Mouse (Mus musculus) MEL (cell line): ENCODE measurements around the gene Ttc30a2. TPM values are rescaled to one million over a fixed set of nuclear protein-coding genes. Genes with fewer than 3 reads are reported as not detected.

Source experiments
- DNase-seq: peaks from one replicate; pipeline ENCODE4 v3.0.0; 2011; ENCODE audit warnings: low read depth, low spot score
- H3K27ac ChIP-seq: 2 replicates; pipeline ENCODE4 v1.5.1; 2012; ENCODE audit warnings: low read depth, mild to moderate bottlenecking, control low read depth, low read length, moderate library complexity; ENCODE audit not compliant: control insufficient read depth
- H3K27me3 ChIP-seq, 2 experiments: fragments of 150-350 bp in 1 of 2; sonication (generic) in 1 of 2; 2 replicates each; pipeline ENCODE4 v1.6.1; 2012; ENCODE audit warnings: low read length in 2 of 2, mild to moderate bottlenecking in 2 of 2, improper control_type of control experiment in 1 of 2, moderate library complexity in 1 of 2; ENCODE audit not compliant: insufficient read depth in 2 of 2, control insufficient read depth in 1 of 2
- H3K36me3 ChIP-seq, 2 experiments: 2 replicates each; pipeline ENCODE4 v1.6.1; 2012 to 2014; ENCODE audit warnings: low read length in 2 of 2, improper control_type of control experiment in 1 of 2, inconsistent platforms in 1 of 2, mild to moderate bottlenecking in 1 of 2; ENCODE audit not compliant: insufficient read depth in 2 of 2, control insufficient read depth in 1 of 2
- H3K4me1 ChIP-seq, 2 experiments: fragments of 150-350 bp in 1 of 2; sonication (generic) in 1 of 2; 2 replicates each; pipeline ENCODE4 v1.6.1; 2012; ENCODE audit warnings: low read length in 2 of 2, improper control_type of control experiment in 1 of 2, mild to moderate bottlenecking in 1 of 2; ENCODE audit not compliant: insufficient read depth in 2 of 2, control insufficient read depth in 1 of 2
- H3K4me3 ChIP-seq, 2 experiments: fragments of 150-350 bp in 1 of 2; sonication (generic) in 1 of 2; 2 replicates each; pipeline ENCODE4 v1.5.1; 2012; ENCODE audit warnings: low read depth in 2 of 2, low read length in 2 of 2, mild to moderate bottlenecking in 2 of 2, moderate library complexity in 2 of 2, control low read depth in 1 of 2, improper control_type of control experiment in 1 of 2; ENCODE audit not compliant: control insufficient read depth in 1 of 2, insufficient read depth in 1 of 2
- H3K79me2 ChIP-seq: 2 replicates; pipeline ENCODE4 v1.6.1; 2012; ENCODE audit warnings: mild to moderate bottlenecking, low read length, moderate library complexity; ENCODE audit not compliant: control insufficient read depth, poor library complexity, insufficient read depth
- H3K9ac ChIP-seq: 2 replicates; pipeline ENCODE4 v1.6.1; 2012; ENCODE audit warnings: low read depth, mild to moderate bottlenecking, control low read depth, low read length, moderate library complexity; ENCODE audit not compliant: control insufficient read depth, poor library complexity, severe bottlenecking
- H3K9me3 ChIP-seq: fragments of 150-350 bp; sonication (generic); replicated peaks from 2 replicates; pipeline ENCODE4 v1.6.1; 2012; ENCODE audit warnings: mild to moderate bottlenecking, low read length, improper control_type of control experiment, moderate library complexity; ENCODE audit not compliant: insufficient read depth
- BHLHE40 ChIP-seq: IDR thresholded peaks from 2 replicates; pipeline ENCODE4 v1.6.1; 2012; ENCODE audit warnings: low read depth, mild to moderate bottlenecking, inconsistent platforms, low read length, improper control_type of control experiment, borderline replicate concordance
- CHD1 ChIP-seq: IDR thresholded peaks from 2 replicates; pipeline ENCODE4 v1.6.1; 2012; ENCODE audit warnings: low read depth, mild to moderate bottlenecking, inconsistent platforms, low read length, improper control_type of control experiment
- CHD2 ChIP-seq: IDR thresholded peaks from 2 replicates; pipeline ENCODE4 v1.6.1; 2011; ENCODE audit warnings: low read length, improper control_type of control experiment
- CTCF ChIP-seq, 3 experiments: IDR thresholded peaks in 2 of 3; conservative IDR thresholded peaks in 1 of 3; 2 replicates each; pipeline ENCODE4 v1.5.1; 2011 to 2012; ENCODE audit warnings: low read length in 3 of 3, low read depth in 2 of 3, mild to moderate bottlenecking in 2 of 3, improper control_type of control experiment in 1 of 3, inconsistent platforms in 1 of 3, mixed read lengths in 1 of 3, moderate library complexity in 1 of 3; ENCODE audit not compliant: control insufficient read depth in 1 of 3, insufficient read depth in 1 of 3, poor library complexity in 1 of 3, severe bottlenecking in 1 of 3
- E2F4 ChIP-seq: IDR thresholded peaks from 2 replicates; pipeline ENCODE4 v1.6.1; 2011; ENCODE audit warnings: low read depth, low read length, improper control_type of control experiment, borderline replicate concordance
- ELF1 ChIP-seq: IDR thresholded peaks from 2 replicates; pipeline ENCODE4 v1.6.1; 2014; ENCODE audit warnings: low read depth, mild to moderate bottlenecking, inconsistent platforms, low read length, improper control_type of control experiment, moderate library complexity
- ETS1 ChIP-seq: IDR thresholded peaks from 2 replicates; pipeline ENCODE4 v1.6.1; 2012; ENCODE audit warnings: low read depth, mild to moderate bottlenecking, inconsistent platforms, low read length, improper control_type of control experiment, moderate library complexity
- GATA1 ChIP-seq: IDR thresholded peaks from 2 replicates; pipeline ENCODE4 v1.6.1; 2011; ENCODE audit warnings: low read depth, low read length, improper control_type of control experiment
- HCFC1 ChIP-seq: IDR thresholded peaks from 2 replicates; pipeline ENCODE4 v1.6.1; 2012; ENCODE audit warnings: low read depth, mild to moderate bottlenecking, inconsistent platforms, low read length, improper control_type of control experiment, moderate library complexity
- MAFK ChIP-seq: IDR thresholded peaks from 2 replicates; pipeline ENCODE4 v1.6.1; 2011; ENCODE audit warnings: low read depth, mild to moderate bottlenecking, low read length, improper control_type of control experiment, borderline replicate concordance
- MAX ChIP-seq: IDR thresholded peaks from 2 replicates; pipeline ENCODE4 v1.6.1; 2011; ENCODE audit warnings: low read length, improper control_type of control experiment
- MXI1 ChIP-seq: IDR thresholded peaks from 2 replicates; pipeline ENCODE4 v1.6.1; 2011; ENCODE audit warnings: mild to moderate bottlenecking, low read depth, low read length, improper control_type of control experiment
- MYC ChIP-seq: IDR thresholded peaks from 2 replicates; pipeline ENCODE4 v1.6.1; 2011; ENCODE audit warnings: low read depth, mild to moderate bottlenecking, low read length, improper control_type of control experiment, moderate library complexity
- POLR2A ChIP-seq, 2 experiments: IDR thresholded peaks; 2 replicates each; pipeline ENCODE4 v1.6.1; 2011 to 2012; ENCODE audit warnings: low read length in 2 of 2, mild to moderate bottlenecking in 2 of 2, control low read depth in 1 of 2, improper control_type of control experiment in 1 of 2, low read depth in 1 of 2, moderate library complexity in 1 of 2; ENCODE audit not compliant: control insufficient read depth in 1 of 2, insufficient read depth in 1 of 2, poor library complexity in 1 of 2
- POLR2AphosphoS2 ChIP-seq: IDR thresholded peaks from 2 replicates; pipeline ENCODE4 v1.6.1; 2011; ENCODE audit warnings: low read length, improper control_type of control experiment
- POLR2AphosphoS5 ChIP-seq: IDR thresholded peaks from 2 replicates; pipeline ENCODE4 v1.6.1; 2012; ENCODE audit warnings: low read depth, borderline replicate concordance, mild to moderate bottlenecking, inconsistent platforms, low read length, moderate library complexity, mixed read lengths
- RAD21 ChIP-seq: IDR thresholded peaks from 2 replicates; pipeline ENCODE4 v1.6.1; 2011; ENCODE audit warnings: mild to moderate bottlenecking, low read depth, low read length, improper control_type of control experiment
- SMC3 ChIP-seq: IDR thresholded peaks from 2 replicates; pipeline ENCODE4 v1.6.1; 2011; ENCODE audit warnings: low read depth, low read length, improper control_type of control experiment
- TBP ChIP-seq: IDR thresholded peaks from 2 replicates; pipeline ENCODE4 v1.8.0; 2011; ENCODE audit warnings: low read depth, low read length, improper control_type of control experiment
- TCF12 ChIP-seq: IDR thresholded peaks from 2 replicates; pipeline ENCODE4 v1.6.1; 2014; ENCODE audit warnings: low read depth, mild to moderate bottlenecking, inconsistent platforms, low read length, improper control_type of control experiment, moderate library complexity
- USF2 ChIP-seq, 2 experiments: IDR thresholded peaks; 2 replicates each; pipeline ENCODE4 v1.6.1; 2011 to 2012; ENCODE audit warnings: improper control_type of control experiment in 2 of 2, low read length in 2 of 2, borderline replicate concordance in 1 of 2, inconsistent platforms in 1 of 2, low read depth in 1 of 2, mild to moderate bottlenecking in 1 of 2; ENCODE audit not compliant: insufficient read depth in 1 of 2
- ZC3H11A ChIP-seq: IDR thresholded peaks from 2 replicates; pipeline ENCODE4 v1.6.1; 2012; ENCODE audit warnings: low read depth, mild to moderate bottlenecking, inconsistent platforms, low read length, improper control_type of control experiment
- ZMIZ1 ChIP-seq: IDR thresholded peaks from 2 replicates; pipeline ENCODE4 v1.6.1; 2012; ENCODE audit warnings: low read depth, mild to moderate bottlenecking, inconsistent platforms, low read length, improper control_type of control experiment, moderate library complexity
- polyA plus RNA-seq, 2 experiments: library from polyadenylated mRNA; stranded (reverse) in 1 of 2; unstranded in 1 of 2; fragments of >175 nt in 1 of 2; fragments of >200 nt in 1 of 2; gene quantifications; 2 replicates each; pipeline versions ENCODE4 v1.2.1 to v1.2.4; 2012; ENCODE audit warnings: low replicate concordance in 2 of 2, low read depth in 1 of 2; ENCODE audit not compliant: insufficient read length in 2 of 2, insufficient read depth in 1 of 2, missing spikeins in 1 of 2
- total RNA-seq: library from RNA; depleted of rRNA; stranded (reverse); fragments of 300-350 nt; gene quantifications from 2 replicates; pipeline ENCODE4 v1.2.3, GENCODE M21; 2012

Gene Ttc30a2
- total and polyA plus RNA-seq, 3 experiments, result not detected

- Histone ChIP-seq H3K27me3 (no peaks in the 10 kb centered on the region), H3K79me2 (no peaks in the 10 kb centered on the region), H3K36me3 (no peaks in the 10 kb centered on the region), H3K4me1 (no peaks in the 10 kb centered on the region), H3K9me3 (no peaks in the 10 kb centered on the region), H3K27ac (no peak overlapping the region), H3K9ac (no peak overlapping the region), H3K4me3 (no peak overlapping the region)
- TF ChIP-seq POLR2A (IDR thresholded peaks at IDR 0.05; ENCODE audit: control insufficient read depth in 1 of 2, insufficient read depth in 1 of 2, low read depth in 1 of 2, low read length in 2 of 2, poor library complexity in 1 of 2), result no peak
- no peak for DNase-seq
These were observed 10.4 kb upstream of the Ttc30a2 start for GRCm38 (mm10) chr2:75988378-75988777.

- Histone ChIP-seq H3K4me1 (no peaks in the 10 kb centered on the region), H3K9me3 (no peaks in the 10 kb centered on the region), H3K27ac (no peak overlapping the region), H3K4me3 (no peak overlapping the region), H3K9ac (no peak overlapping the region), H3K79me2 (no peaks in the 10 kb centered on the region), H3K27me3 (no peaks in the 10 kb centered on the region), H3K36me3 (no peaks in the 10 kb centered on the region)
- no peak for TF ChIP-seq ZMIZ1
- TF ChIP-seq E2F4, result no peak
- TF ChIP-seq BHLHE40, result no peak
- no peak for TF ChIP-seq MYC
- no peak for TF ChIP-seq POLR2AphosphoS2
- no peak for TF ChIP-seq MXI1
- TF ChIP-seq MAX, result no peak
- TF ChIP-seq USF2 (IDR thresholded peaks at IDR 0.05; ENCODE audit: borderline replicate concordance in 1 of 2, insufficient read depth in 1 of 2, low read depth in 1 of 2, low read length in 2 of 2), result no peak
- no peak for TF ChIP-seq SMC3
- no peak for TF ChIP-seq TBP
- TF ChIP-seq CTCF (IDR thresholded peaks at IDR 0.05 in 2 of 3, conservative IDR thresholded peaks at IDR 0.05 in 1 of 3; ENCODE audit: control insufficient read depth in 1 of 3, insufficient read depth in 1 of 3, low read depth in 2 of 3, low read length in 3 of 3, poor library complexity in 1 of 3, severe bottlenecking in 1 of 3), result no peak
- no peak for TF ChIP-seq MAFK
- TF ChIP-seq CHD2, result no peak
- TF ChIP-seq ZC3H11A, result no peak
- no peak for DNase-seq
These were observed 9.8 kb upstream of the Ttc30a2 start for GRCm38 (mm10) chr2:75987739-75988138.

DNA sequence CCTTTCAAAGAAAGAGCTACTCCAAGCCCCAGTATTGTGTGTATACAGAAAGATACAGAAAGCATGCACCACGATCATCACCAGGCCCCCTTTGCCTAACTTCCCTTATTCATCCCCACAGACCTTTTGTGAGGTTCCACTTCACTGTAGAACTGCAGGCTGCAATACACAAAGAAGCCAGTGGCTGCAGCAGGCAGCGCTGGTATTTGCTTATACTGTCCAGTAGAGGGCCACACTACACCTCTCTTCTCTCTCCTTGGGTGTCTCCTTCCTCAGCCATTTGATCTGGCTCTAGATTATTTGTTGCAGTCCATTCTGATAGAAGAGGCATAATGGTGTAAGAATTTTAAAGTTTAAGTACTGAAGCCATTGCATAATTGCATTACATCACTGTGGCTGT lies 7.2 kb upstream of the Ttc30a2 start:
- Histone ChIP-seq H3K27me3 (no peaks in the 10 kb centered on the region), H3K36me3 (no peaks in the 10 kb centered on the region), H3K4me1 (no peaks in the 10 kb centered on the region), H3K9me3 (no peaks in the 10 kb centered on the region), H3K27ac (no peak overlapping the region), H3K4me3 (no peak overlapping the region), H3K79me2 (no peaks in the 10 kb centered on the region), H3K9ac (no peak overlapping the region)
- DNase-seq, result peak; percentile 79
- TF ChIP-seq TCF12 (no peak), E2F4 (no peak), CTCF (IDR thresholded peaks at IDR 0.05 in 2 of 3, conservative IDR thresholded peaks at IDR 0.05 in 1 of 3; ENCODE audit: control insufficient read depth in 1 of 3, insufficient read depth in 1 of 3, low read depth in 2 of 3, low read length in 3 of 3, poor library complexity in 1 of 3, severe bottlenecking in 1 of 3) (peak in 2 of 3 experiments; percentile 69 to 76), POLR2A (IDR thresholded peaks at IDR 0.05; ENCODE audit: control insufficient read depth in 1 of 2, insufficient read depth in 1 of 2, low read depth in 1 of 2, low read length in 2 of 2, poor library complexity in 1 of 2) (no peak), ELF1 (no peak), CHD1 (no peak), POLR2AphosphoS2 (no peak), SMC3 (peak; percentile 66), ZC3H11A (peak; percentile 11; the same call in 1 of the 2 replicates), RAD21 (peak; percentile 51), ETS1 (no peak), GATA1 (no peak), HCFC1 (no peak), TBP (no peak), POLR2AphosphoS5 (no peak), MAX (no peak)
